Mouse (Mus musculus): ENCODE measurements around the gene Insl5. TPM values are rescaled to one million over a fixed set of nuclear protein-coding genes. Genes with fewer than 3 reads are reported as not detected.

Insl5 gene
- not detected for polyA plus RNA-seq (2017; shearing (Covaris generic))

GRCm38 (mm10) chr4:103026621-103027020 lies at the start of gene Insl5:
Gene Insl5 (minus strand): TSS chr4:103026842.
- ATAC-seq: no peak

- no peak for ATAC-seq
Observed at GRCm38 (mm10) chr4:103070631-103071030, 44.0 kb upstream of the Insl5 start.

GRCm38 (mm10) chr4:103067906-103068655 lies 41.4 kb upstream of the Insl5 start:
- ATAC-seq: no peak

- no peak for ATAC-seq
Observed at GRCm38 (mm10) chr4:103064976-103065375, 38.3 kb upstream of the Insl5 start.

- ATAC-seq: no peak
Observed at GRCm38 (mm10) chr4:103064421-103064820, 37.8 kb upstream of the Insl5 start.

GRCm38 (mm10) chr4:103056909-103057308 lies 30.3 kb upstream of the Insl5 start:
- no peak for ATAC-seq

GRCm38 (mm10) chr4:103048046-103048445 lies 21.4 kb upstream of the Insl5 start:
- ATAC-seq: no peak

GRCm38 (mm10) chr4:103042997-103043396 lies 16.4 kb upstream of the Insl5 start:
- ATAC-seq: no peak

- no peak for ATAC-seq
Observed at GRCm38 (mm10) chr4:103039838-103040191, 13.2 kb upstream of the Insl5 start.

- peak; percentile 54 for ATAC-seq
Observed at GRCm38 (mm10) chr4:103039103-103039837, 12.6 kb upstream of the Insl5 start.

- no peak for ATAC-seq
Observed at GRCm38 (mm10) chr4:103028177-103029088, 1.8 kb upstream of the Insl5 start.

- no peak for ATAC-seq
Observed at GRCm38 (mm10) chr4:103027745-103028144, 1.1 kb upstream of the Insl5 start.

- no peak for ATAC-seq
Observed at GRCm38 (mm10) chr4:103013490-103013889, 13.2 kb downstream of the Insl5 start.

GRCm38 (mm10) chr4:103011823-103012222 lies 14.8 kb downstream of the Insl5 start:
- ATAC-seq: no peak

GRCm38 (mm10) chr4:103010734-103011133 lies 15.9 kb downstream of the Insl5 start:
- no peak for ATAC-seq

GRCm38 (mm10) chr4:103006943-103007418 lies 19.7 kb downstream of the Insl5 start:
- ATAC-seq: peak; percentile 84

GRCm38 (mm10) chr4:103006266-103006665 lies 20.4 kb downstream of the Insl5 start:
- ATAC-seq: no peak

- ATAC-seq: no peak
Observed at GRCm38 (mm10) chr4:103005190-103005945, 21.3 kb downstream of the Insl5 start.

- ATAC-seq: no peak
Observed at GRCm38 (mm10) chr4:103004681-103005080, 22.0 kb downstream of the Insl5 start.

- ATAC-seq: no peak
Observed at GRCm38 (mm10) chr4:102991685-102992084, 35.0 kb downstream of the Insl5 start.

- peak; percentile 49 for ATAC-seq
Observed at GRCm38 (mm10) chr4:102990595-102991340, 35.9 kb downstream of the Insl5 start.
